In genomic region chr4:139311707-139312106, GRCm38 (mm10) we compare ENCODE assay signal across 8 mouse cellular contexts. TPM values are rescaled to one million over a fixed set of nuclear protein-coding genes. Genes with fewer than 3 reads are reported as not detected.
A peak's percentile ranks its signal among the peaks of the same experiment; 100 is the strongest.
DNase-seq lines count a peak whose midpoint lies in the region; ATAC-seq and TF ChIP-seq lines count a peak whose summit lies in the region.

No protein-coding gene starts in this region.

- no peaks in the 10 kb centered on the region for H3K9me3 ChIP-seq in embryonic facial prominence, embryonic 12.5 days
- H3K9me3 ChIP-seq in kidney, embryonic 16.5 days (ENCODE audit: low read length): no peaks in the 10 kb centered on the region
- H3K9me3 ChIP-seq in neural tube, embryonic 13.5 days: no peaks in the 10 kb centered on the region

- H3K4me2 ChIP-seq in embryonic facial prominence, embryonic 12.5 days (replicated peaks): peak overlapping the region; percentile 89
- peak overlapping the region; percentile 95 for H3K4me2 ChIP-seq in kidney, embryonic 16.5 days (replicated peaks; ENCODE audit: low read depth, low read length)
- peak overlapping the region; percentile 92 for H3K4me2 ChIP-seq in neural tube, embryonic 13.5 days

- H3K4me3 ChIP-seq in left cerebral cortex, adult 2 months: peak overlapping the region; percentile 98
- H3K4me3 ChIP-seq in embryonic facial prominence, embryonic 12.5 days: peak overlapping the region; percentile 88
- H3K4me3 ChIP-seq in kidney, embryonic 16.5 days (ENCODE audit: low read length): peak overlapping the region; percentile 84
- H3K4me3 ChIP-seq in neural tube, embryonic 13.5 days: peak overlapping the region; percentile 82

- peaks cover 16% of the 10 kb centered on the region; the same call in 1 of the 2 replicates for H3K4me1 ChIP-seq in embryonic facial prominence, embryonic 12.5 days
- peaks cover 19% of the 10 kb centered on the region; the same call in 1 of the 2 replicates for H3K4me1 ChIP-seq in kidney, embryonic 16.5 days (ENCODE audit: insufficient read depth, low read length)
- peaks cover 26% of the 10 kb centered on the region for H3K4me1 ChIP-seq in neural tube, embryonic 13.5 days (replicated peaks)

- no peak for DNase-seq in left cerebral cortex, adult 2 months (ENCODE audit: extremely low spot score in 1 of 2, low spot score in 2 of 2)
- no peak for DNase-seq in left cerebral cortex, postnatal 10 days (ENCODE audit: extremely low spot score in 1 of 2, low spot score in 2 of 2)
- DNase-seq in right cerebral cortex, postnatal 14 days: no peak
- DNase-seq in thymus, postnatal 25 days: no peak
- no peak for DNase-seq in cerebellum, adult 11 months

- H3K27ac ChIP-seq in left cerebral cortex, adult 2 months: no peak overlapping the region
- no peak overlapping the region for H3K27ac ChIP-seq in embryonic facial prominence, embryonic 12.5 days
- H3K27ac ChIP-seq in kidney, embryonic 16.5 days (ENCODE audit: low read length): peak overlapping the region; percentile 89
- H3K27ac ChIP-seq in neural tube, embryonic 13.5 days (replicated peaks): no peak overlapping the region

- ATAC-seq in embryonic facial prominence, embryonic 12.5 days (ENCODE audit: insufficient number of reproducible peaks, insufficient read depth, low FRiP score, low TSS enrichment): no peak
- peak; percentile 17 for ATAC-seq in kidney, embryonic 16.5 days (ENCODE audit: low FRiP score, low TSS enrichment)
- ATAC-seq in neural tube, embryonic 13.5 days (ENCODE audit: low read depth): no peak

- H3K9ac ChIP-seq in embryonic facial prominence, embryonic 12.5 days: peak overlapping the region; percentile 90
- peak overlapping the region; percentile 92 for H3K9ac ChIP-seq in kidney, embryonic 16.5 days (replicated peaks; ENCODE audit: low read length)
- peak overlapping the region; percentile 88 for H3K9ac ChIP-seq in neural tube, embryonic 13.5 days

- intact Hi-C loops in left cerebral cortex, adult 2 months (cut with DNase I): no loop called here
- intact Hi-C loops in left cerebral cortex, postnatal 10 days (cut with DNase I): no loop called here

- no peaks in the 10 kb centered on the region for H3K27me3 ChIP-seq in embryonic facial prominence, embryonic 12.5 days
- H3K27me3 ChIP-seq in kidney, embryonic 16.5 days (ENCODE audit: insufficient read depth, low read length): no peaks in the 10 kb centered on the region
- 0 out of 2 replicates have a peak, but pooled peaks cover 5% of the 10 kb centered on the region for H3K27me3 ChIP-seq in neural tube, embryonic 13.5 days

- no peak for TF ChIP-seq CTCF in left cerebral cortex, adult 2 months (IDR thresholded peaks at IDR 0.05)

- peaks cover 27% of the 10 kb centered on the region for H3K36me3 ChIP-seq in embryonic facial prominence, embryonic 12.5 days
- peaks cover 22% of the 10 kb centered on the region for H3K36me3 ChIP-seq in kidney, embryonic 16.5 days (ENCODE audit: insufficient read depth, low read length)
- H3K36me3 ChIP-seq in neural tube, embryonic 13.5 days: peaks cover 27% of the 10 kb centered on the region

- WGBS in embryonic facial prominence, embryonic 12.5 days: 21% methylated on average over 14 of the region's 14 CpGs
- WGBS in kidney, embryonic 16.5 days: 13% methylated on average over 14 of the region's 14 CpGs
- 18% methylated on average over 14 of the region's 14 CpGs for WGBS in neural tube, embryonic 13.5 days

RNA-seq across cellular contexts. Expression of gene Akr7a5, which starts 1.2 kb away (rescaled TPM):
- 10 to 100 TPM; 27.2 to 27.9 TPM for total RNA-seq in left cerebral cortex, adult 2 months (2021)
- total RNA-seq in left cerebral cortex, postnatal 10 days (2021): 10 to 100 TPM; 26.7 to 29.6 TPM
- 134 TPM in 2 replicates for polyA plus RNA-seq in embryonic facial prominence, embryonic 12.5 days (2016; fragmentation: Nextera tagmentation; extraction: Ambion mirVana)
- 201 and 210 TPM in 2 replicates for polyA plus RNA-seq in kidney, embryonic 16.5 days (2015; fragmentation: Nextera tagmentation; extraction: Ambion mirVana)
- polyA plus RNA-seq in neural tube, embryonic 13.5 days (2015; fragmentation: Nextera tagmentation; extraction: Ambion mirVana): 55.6 and 58.6 TPM in 2 replicates

RNA-seq across cellular contexts. Expression of gene Pqlc2, which starts 1.2 kb away (rescaled TPM):
- total RNA-seq in left cerebral cortex, adult 2 months (2021): 10 to 100 TPM; 13.3 to 13.9 TPM
- total RNA-seq in left cerebral cortex, postnatal 10 days (2021): 10 to 100 TPM; 12.6 to 16.6 TPM
- polyA plus RNA-seq in embryonic facial prominence, embryonic 12.5 days (2016; fragmentation: Nextera tagmentation; extraction: Ambion mirVana): 15.0 and 17.0 TPM in 2 replicates
- 16.9 and 17.6 TPM in 2 replicates for polyA plus RNA-seq in kidney, embryonic 16.5 days (2015; fragmentation: Nextera tagmentation; extraction: Ambion mirVana)
- polyA plus RNA-seq in neural tube, embryonic 13.5 days (2015; fragmentation: Nextera tagmentation; extraction: Ambion mirVana): 12.9 and 13.2 TPM in 2 replicates

RNA-seq across cellular contexts. Expression of gene Mrto4, which starts 40.7 kb away (rescaled TPM):
- total RNA-seq in left cerebral cortex, adult 2 months (2021): 10 to 100 TPM; 47.4 to 48.3 TPM
- 10 to 100 TPM; 45.2 to 48.2 TPM for total RNA-seq in left cerebral cortex, postnatal 10 days (2021)
- polyA plus RNA-seq in embryonic facial prominence, embryonic 12.5 days (2016; fragmentation: Nextera tagmentation; extraction: Ambion mirVana): 125 and 129 TPM in 2 replicates
- 122 and 123 TPM in 2 replicates for polyA plus RNA-seq in kidney, embryonic 16.5 days (2015; fragmentation: Nextera tagmentation; extraction: Ambion mirVana)
- polyA plus RNA-seq in neural tube, embryonic 13.5 days (2015; fragmentation: Nextera tagmentation; extraction: Ambion mirVana): 86.7 and 90.3 TPM in 2 replicates

RNA-seq across cellular contexts. Expression of gene Emc1, which starts 40.7 kb away (rescaled TPM):
- total RNA-seq in left cerebral cortex, adult 2 months (2021): 10 to 100 TPM; 82.5 to 94.1 TPM
- 10 to 100 TPM; 82.3 to 86.0 TPM for total RNA-seq in left cerebral cortex, postnatal 10 days (2021)
- polyA plus RNA-seq in embryonic facial prominence, embryonic 12.5 days (2016; fragmentation: Nextera tagmentation; extraction: Ambion mirVana): 32.1 and 33.6 TPM in 2 replicates
- polyA plus RNA-seq in kidney, embryonic 16.5 days (2015; fragmentation: Nextera tagmentation; extraction: Ambion mirVana): 27.6 and 32.7 TPM in 2 replicates
- 39.9 and 41.7 TPM in 2 replicates for polyA plus RNA-seq in neural tube, embryonic 13.5 days (2015; fragmentation: Nextera tagmentation; extraction: Ambion mirVana)

RNA-seq across cellular contexts. Expression of gene Ubr4, which starts 40.7 kb away (rescaled TPM):
- 100 to 1,000 TPM; 187 to 199 TPM for total RNA-seq in left cerebral cortex, adult 2 months (2021)
- 100 to 1,000 TPM; 161 to 165 TPM for total RNA-seq in left cerebral cortex, postnatal 10 days (2021)
- polyA plus RNA-seq in embryonic facial prominence, embryonic 12.5 days (2016; fragmentation: Nextera tagmentation; extraction: Ambion mirVana): 70.8 and 74.0 TPM in 2 replicates
- polyA plus RNA-seq in kidney, embryonic 16.5 days (2015; fragmentation: Nextera tagmentation; extraction: Ambion mirVana): 72.2 and 73.6 TPM in 2 replicates
- 74.8 and 82.5 TPM in 2 replicates for polyA plus RNA-seq in neural tube, embryonic 13.5 days (2015; fragmentation: Nextera tagmentation; extraction: Ambion mirVana)
